Mouse (Mus musculus): ENCODE measurements at regions not wholly inside any gene's neighbourhood (a gene's known extent, or its start where the extent isn't known, plus 50 kb on each side); places are given as distances from the start of the nearest gene placed in this dataset.

DNA sequence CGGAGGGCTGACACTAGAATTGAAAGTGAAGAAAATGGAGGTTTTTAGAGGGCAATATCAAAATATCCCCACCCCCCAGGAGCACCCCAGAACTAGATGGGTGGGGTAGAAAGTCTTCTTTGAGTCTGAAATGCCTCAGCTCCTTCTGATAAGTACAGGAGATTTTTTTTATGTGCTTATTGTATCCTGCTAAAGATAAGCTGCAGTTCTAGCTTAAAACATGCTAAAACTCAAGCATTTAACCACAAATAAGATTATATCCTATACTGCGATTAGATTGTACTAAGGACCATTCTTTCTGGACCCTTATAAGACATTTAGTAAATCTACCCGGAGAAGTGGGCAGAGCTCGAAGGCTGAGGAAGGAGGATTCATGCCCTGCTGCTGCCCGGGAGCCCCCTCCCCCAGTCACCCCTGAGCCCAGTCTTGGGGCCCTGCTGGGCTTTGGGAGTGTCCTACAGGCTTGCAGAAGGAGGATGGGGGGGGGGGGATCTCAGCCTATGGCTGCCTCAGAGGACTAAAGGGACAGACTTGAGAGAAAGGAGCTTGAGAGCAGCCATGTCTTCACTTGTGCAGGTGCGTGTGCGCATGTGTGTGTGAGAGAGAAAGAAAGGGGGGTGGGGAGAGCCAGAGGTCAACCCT lies 61.5 kb upstream of the Galnt10 start:
- Histone ChIP-seq H3K4me2 (ENCODE audit: low read depth, low read length, poor library complexity, severe bottlenecking) (no peak overlapping the region), H3K27ac (ENCODE audit: low read depth, low read length) (0 out of 2 replicates have a peak overlapping the region, but pooled peaks have one; percentile 12)

GRCm38 (mm10) chr11:57585646-57586045 lies 59.6 kb upstream of the Galnt10 start:
- no peak overlapping the region for H3K9ac ChIP-seq (replicated peaks; ENCODE audit: low read length, poor library complexity, severe bottlenecking)
- H3K27me3 ChIP-seq (ENCODE audit: insufficient read depth, low read length), result no peaks in the 10 kb centered on the region
- no peak for DNase-seq (ENCODE audit: low spot score)
- TF ChIP-seq CTCF (IDR thresholded peaks at IDR 0.05), result no peak
- H3K4me2 ChIP-seq (ENCODE audit: low read depth, low read length, poor library complexity, severe bottlenecking), result no peak overlapping the region
- no peak overlapping the region for H3K4me3 ChIP-seq (ENCODE audit: low read depth, low read length)
- H3K27ac ChIP-seq (ENCODE audit: low read depth, low read length), result no peak overlapping the region
- 84% methylated on average over 3 of the region's 3 CpGs for WGBS
- ATAC-seq (ENCODE audit: low FRiP score), result no peak
- no peaks in the 10 kb centered on the region for H3K36me3 ChIP-seq (ENCODE audit: insufficient read depth, low read length)
- peaks cover 16% of the 10 kb centered on the region; the same call in 1 of the 2 replicates for H3K4me1 ChIP-seq (ENCODE audit: insufficient read depth, low read length)
- no peaks in the 10 kb centered on the region for H3K9me3 ChIP-seq (ENCODE audit: low read length)

More for the DNA sequence above, 61.5 kb upstream of the Galnt10 start:
- Histone ChIP-seq H3K36me3 (ENCODE audit: insufficient read depth, low read length) (no peaks in the 10 kb centered on the region), H3K9ac (replicated peaks; ENCODE audit: low read length, poor library complexity, severe bottlenecking) (no peak overlapping the region), H3K4me1 (ENCODE audit: insufficient read depth, low read length) (peaks cover 16% of the 10 kb centered on the region; the same call in 1 of the 2 replicates), H3K4me3 (ENCODE audit: low read depth, low read length) (no peak overlapping the region), H3K9me3 (ENCODE audit: low read length) (no peaks in the 10 kb centered on the region), H3K27me3 (ENCODE audit: insufficient read depth, low read length) (no peaks in the 10 kb centered on the region)
- ATAC-seq (ENCODE audit: low FRiP score), result no peak
- TF ChIP-seq CTCF (IDR thresholded peaks at IDR 0.05), result no peak
- no peak for DNase-seq (ENCODE audit: low spot score)
- 14% methylated on average over 7 of the region's 7 CpGs for WGBS

DNA sequence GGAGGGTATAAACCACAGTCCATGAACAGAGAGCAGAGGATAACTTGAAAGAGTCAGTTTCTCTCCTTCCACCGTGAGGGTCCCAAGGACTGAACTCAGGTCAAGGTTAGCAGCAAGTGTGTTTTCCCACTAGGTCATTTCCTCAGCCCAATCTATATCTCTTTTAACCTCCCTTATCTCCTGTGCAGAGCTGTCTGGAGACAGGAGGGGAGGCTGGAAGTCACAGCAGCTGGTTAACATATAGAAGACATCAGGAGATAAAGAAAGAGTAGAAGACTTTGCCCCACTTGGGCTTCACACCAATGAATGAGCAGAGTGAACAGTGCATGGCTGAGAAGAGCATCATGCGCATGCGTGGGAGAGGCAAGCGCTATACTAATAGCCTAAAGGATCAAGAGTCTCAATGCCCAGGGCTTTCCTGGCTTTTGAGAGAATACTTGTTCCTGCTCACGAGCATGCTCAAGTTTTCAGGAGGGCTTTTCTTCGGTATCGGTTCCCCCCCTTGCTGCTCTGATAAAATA lies 53.0 kb upstream of the Galnt10 start:
- no peaks in the 10 kb centered on the region for H3K27me3 ChIP-seq (ENCODE audit: insufficient read depth, low read length)
- TF ChIP-seq CTCF (IDR thresholded peaks at IDR 0.05), result no peak
- H3K27ac ChIP-seq (ENCODE audit: low read depth, low read length), result no peak overlapping the region
- DNase-seq (ENCODE audit: low spot score), result no peak
- no peak overlapping the region for H3K9ac ChIP-seq (replicated peaks; ENCODE audit: low read length, poor library complexity, severe bottlenecking)
- no peak overlapping the region for H3K4me3 ChIP-seq (ENCODE audit: low read depth, low read length)
- H3K4me1 ChIP-seq (ENCODE audit: insufficient read depth, low read length), result peaks cover 7% of the 10 kb centered on the region; the same call in 1 of the 2 replicates
- no peak overlapping the region for H3K4me2 ChIP-seq (ENCODE audit: low read depth, low read length, poor library complexity, severe bottlenecking)
- no peak for ATAC-seq (ENCODE audit: low FRiP score)
- 85% methylated on average over 7 of the region's 7 CpGs for WGBS
- H3K9me3 ChIP-seq (ENCODE audit: low read length), result no peaks in the 10 kb centered on the region
- no peaks in the 10 kb centered on the region for H3K36me3 ChIP-seq (ENCODE audit: insufficient read depth, low read length)
